Mouse (Mus musculus): ENCODE measurements around the gene Foxred1.

DNA sequence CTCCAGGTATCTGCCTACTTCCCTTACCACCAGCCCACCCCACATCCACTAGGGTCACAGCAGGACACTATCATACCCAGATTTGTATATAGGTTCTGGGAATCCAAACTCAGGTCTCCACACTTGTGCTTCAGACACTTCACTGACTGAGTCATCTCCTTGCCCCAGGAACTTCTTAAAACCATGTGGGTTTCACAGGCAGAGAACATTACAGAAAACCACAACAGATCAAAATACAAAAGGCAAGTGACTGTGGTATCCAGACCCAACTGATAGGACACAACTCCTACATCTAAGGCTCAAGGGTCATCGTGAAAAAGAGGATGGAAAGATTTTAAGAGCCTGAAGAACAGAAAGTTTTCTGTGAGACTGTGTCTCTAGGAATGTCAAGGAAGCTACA lies 37.5 kb downstream of the Foxred1 start:
- TF ChIP-seq POLR2A (IDR thresholded peaks at IDR 0.05; ENCODE audit: borderline replicate concordance, extremely low read depth, low read depth, low read length) (no peak), CTCF (IDR thresholded peaks at IDR 0.05; ENCODE audit: insufficient read depth, low read length) (no peak)
